Mouse (Mus musculus): Measurements from ENCODE around the gene March1. TPM values are rescaled to one million over a fixed set of nuclear protein-coding genes. Genes with fewer than 3 reads are reported as not detected.

The March1 gene
- polyA plus RNA-seq, 1 experiment from 2014 or later, result 56.4 TPM

- ATAC-seq, result no peak
- Histone ChIP-seq H3K27me3 (ENCODE audit: control insufficient read depth, insufficient read depth, low read depth, low read length) (no peaks in the 10 kb centered on the region), H3K4me1 (ENCODE audit: control insufficient read depth, insufficient read depth, low read length) (no peaks in the 10 kb centered on the region), H3K4me3 (ENCODE audit: low read depth, low read length) (no peak overlapping the region), H3K36me3 (ENCODE audit: control insufficient read depth, insufficient read depth, low read length) (no peaks in the 10 kb centered on the region), H3K9ac (ENCODE audit: low read depth, low read length) (no peak overlapping the region), H3K4me2 (ENCODE audit: low read length) (no peak overlapping the region), H3K27ac (ENCODE audit: low read length) (no peak overlapping the region), H3K9me3 (replicated peaks; ENCODE audit: control insufficient read depth, low read length, poor library complexity, severe bottlenecking) (no peaks in the 10 kb centered on the region)
- WGBS, result 94% methylated on average over 2 of the region's 2 CpGs
Measured at GRCm38 (mm10) chr8:66519149-66519548, 901.4 kb downstream of the March1 start.

DNA sequence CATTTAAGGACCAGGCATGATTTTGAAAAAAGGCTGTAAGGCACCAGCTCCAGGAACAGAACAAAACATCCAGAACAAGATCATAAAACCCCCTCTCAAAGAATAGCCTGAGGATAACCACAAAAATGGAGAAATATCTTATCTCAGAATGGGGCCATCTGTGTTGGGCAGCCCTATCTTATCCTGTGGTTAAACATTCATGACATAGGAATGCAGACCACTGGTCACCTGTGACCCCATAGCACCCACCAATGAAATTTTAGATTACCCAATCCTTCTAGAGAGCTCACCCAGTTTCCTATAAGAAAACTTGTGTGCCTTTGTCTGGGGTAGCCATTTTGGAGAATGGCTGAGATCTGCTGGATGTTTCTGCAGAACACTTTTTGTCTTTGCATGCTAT lies 902.9 kb downstream of the March1 start:
- Histone ChIP-seq H3K36me3 (ENCODE audit: control insufficient read depth, insufficient read depth, low read length) (no peaks in the 10 kb centered on the region), H3K9ac (ENCODE audit: low read depth, low read length) (no peak overlapping the region), H3K9me3 (replicated peaks; ENCODE audit: control insufficient read depth, low read length, poor library complexity, severe bottlenecking) (no peaks in the 10 kb centered on the region), H3K27ac (ENCODE audit: low read length) (no peak overlapping the region), H3K4me3 (ENCODE audit: low read depth, low read length) (no peak overlapping the region), H3K4me1 (ENCODE audit: control insufficient read depth, insufficient read depth, low read length) (no peaks in the 10 kb centered on the region), H3K4me2 (ENCODE audit: low read length) (no peak overlapping the region), H3K27me3 (ENCODE audit: control insufficient read depth, insufficient read depth, low read depth, low read length) (no peaks in the 10 kb centered on the region)
- no peak for ATAC-seq
